Mouse (Mus musculus): ENCODE measurements around the gene Timp3. TPM values are rescaled to one million over a fixed set of nuclear protein-coding genes. Genes with fewer than 3 reads are reported as not detected.

Timp3 gene
- polyA plus RNA-seq, 1 experiment from 2014 or later = 32.3 TPM

DNA sequence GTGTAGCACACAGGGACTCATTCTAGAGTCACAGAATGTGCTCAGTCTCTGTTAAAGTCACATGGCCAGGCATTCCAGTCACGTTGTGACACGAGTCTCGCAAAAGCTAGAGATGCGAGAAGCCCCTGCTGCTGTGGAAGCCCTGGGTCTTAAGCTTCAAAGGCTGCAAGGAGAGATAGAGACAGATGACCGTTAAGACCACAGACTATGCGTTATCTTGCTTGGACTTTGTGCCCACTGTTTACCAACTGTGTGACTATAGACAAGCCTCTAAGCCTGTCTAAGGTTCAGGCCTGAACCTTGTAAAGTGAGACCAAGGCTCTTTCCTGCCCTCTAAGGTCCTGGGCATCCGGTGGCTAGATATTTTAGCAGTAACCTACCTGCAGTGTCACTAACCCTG is 42.5 kb downstream of the Timp3 start:
- ATAC-seq (ENCODE audit: low FRiP score) = no peak
- Histone ChIP-seq H3K4me1 (replicated peaks) (peaks cover 49% of the 10 kb centered on the region), H3K4me3 (no peak overlapping the region), H3K36me3 (peaks cover 7% of the 10 kb centered on the region; the same call in 1 of the 2 replicates), H3K9me3 (no peaks in the 10 kb centered on the region), H3K9ac (no peak overlapping the region), H3K27ac (no peak overlapping the region), H3K27me3 (no peaks in the 10 kb centered on the region), H3K4me2 (no peak overlapping the region)
- WGBS = 67% methylated on average over 7 of the region's 7 CpGs

DNA sequence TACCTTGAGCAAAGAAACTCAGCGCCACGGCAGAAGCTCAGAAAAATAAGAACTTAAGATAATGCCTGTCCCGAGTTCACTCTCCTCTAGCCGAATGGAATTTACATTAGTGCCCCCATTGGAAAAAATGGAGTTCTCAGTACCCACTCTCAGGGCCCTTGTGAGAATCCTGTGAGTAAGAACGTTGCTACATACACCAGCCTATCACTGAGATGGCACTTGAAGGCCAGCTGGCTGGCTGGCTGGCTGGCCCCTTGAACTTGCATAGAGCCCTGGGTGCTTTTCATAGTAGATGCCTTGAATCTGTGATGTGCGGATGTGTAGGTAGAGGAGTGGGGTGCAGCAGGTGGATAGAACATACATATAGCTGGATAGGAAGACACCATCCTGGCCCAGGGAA is 43.2 kb downstream of the Timp3 start:
- 91% methylated on average over 6 of the region's 6 CpGs for WGBS
- no peak for ATAC-seq (ENCODE audit: low FRiP score)
- no peak overlapping the region for H3K4me2 ChIP-seq
- no peak overlapping the region for H3K27ac ChIP-seq
- H3K9me3 ChIP-seq = no peaks in the 10 kb centered on the region
- H3K36me3 ChIP-seq = peaks cover 7% of the 10 kb centered on the region; the same call in 1 of the 2 replicates
- H3K27me3 ChIP-seq = no peaks in the 10 kb centered on the region
- H3K4me1 ChIP-seq (replicated peaks) = peaks cover 44% of the 10 kb centered on the region
- H3K9ac ChIP-seq = no peak overlapping the region
- no peak overlapping the region for H3K4me3 ChIP-seq

DNA sequence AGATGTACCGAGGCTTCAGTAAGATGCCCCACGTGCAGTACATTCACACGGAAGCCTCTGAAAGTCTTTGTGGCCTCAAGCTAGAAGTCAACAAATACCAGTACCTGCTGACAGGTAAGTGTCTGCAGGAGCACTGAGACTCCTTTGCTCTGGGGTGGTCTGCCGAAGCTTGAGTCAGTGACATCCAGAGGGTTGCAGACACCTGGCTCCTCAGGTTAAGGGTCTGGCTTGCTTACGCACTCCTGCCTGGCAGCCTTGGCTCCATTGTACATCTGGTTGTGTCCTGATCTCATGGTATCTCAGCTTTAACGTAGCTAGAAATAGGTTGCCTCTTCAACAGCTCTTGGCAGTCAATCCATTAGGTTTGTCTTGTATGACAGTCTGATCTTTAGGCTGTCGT is 43.8 kb downstream of the Timp3 start:
- Histone ChIP-seq H3K27ac (no peak overlapping the region), H3K9ac (no peak overlapping the region), H3K4me3 (no peak overlapping the region), H3K4me1 (replicated peaks) (peaks cover 38% of the 10 kb centered on the region), H3K27me3 (no peaks in the 10 kb centered on the region), H3K4me2 (no peak overlapping the region), H3K9me3 (no peaks in the 10 kb centered on the region), H3K36me3 (peaks cover 7% of the 10 kb centered on the region; the same call in 1 of the 2 replicates)
- 92% methylated on average over 7 of the region's 7 CpGs for WGBS
- no peak for ATAC-seq (ENCODE audit: low FRiP score)

DNA sequence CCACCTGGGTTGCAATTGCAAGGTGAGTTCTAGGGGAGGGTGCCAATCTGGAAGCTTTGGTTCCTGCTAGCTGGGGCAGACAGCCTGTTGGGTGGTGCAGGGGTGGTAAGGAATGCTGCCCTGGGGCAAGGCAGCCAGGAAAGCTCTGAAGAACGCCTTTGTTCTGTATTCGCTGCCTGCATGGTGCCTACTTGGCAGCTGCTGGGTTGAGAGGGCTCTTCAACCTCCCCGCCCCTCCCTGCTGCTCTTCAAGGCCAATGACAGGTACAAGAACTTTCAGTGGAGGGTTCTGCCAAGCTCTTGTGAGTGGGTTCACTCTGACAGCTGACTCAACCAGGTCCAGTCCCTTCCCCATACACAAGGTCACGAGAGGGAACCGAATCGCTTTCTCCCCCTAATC is 44.5 kb downstream of the Timp3 start:
- Histone ChIP-seq H3K27ac (no peak overlapping the region), H3K27me3 (no peaks in the 10 kb centered on the region), H3K4me1 (replicated peaks) (peaks cover 34% of the 10 kb centered on the region), H3K9me3 (no peaks in the 10 kb centered on the region), H3K36me3 (peaks cover 9% of the 10 kb centered on the region; the same call in 1 of the 2 replicates), H3K9ac (no peak overlapping the region), H3K4me3 (no peak overlapping the region), H3K4me2 (no peak overlapping the region)
- WGBS = 89% methylated on average over 6 of the region's 6 CpGs
- ATAC-seq (ENCODE audit: low FRiP score) = no peak

DNA sequence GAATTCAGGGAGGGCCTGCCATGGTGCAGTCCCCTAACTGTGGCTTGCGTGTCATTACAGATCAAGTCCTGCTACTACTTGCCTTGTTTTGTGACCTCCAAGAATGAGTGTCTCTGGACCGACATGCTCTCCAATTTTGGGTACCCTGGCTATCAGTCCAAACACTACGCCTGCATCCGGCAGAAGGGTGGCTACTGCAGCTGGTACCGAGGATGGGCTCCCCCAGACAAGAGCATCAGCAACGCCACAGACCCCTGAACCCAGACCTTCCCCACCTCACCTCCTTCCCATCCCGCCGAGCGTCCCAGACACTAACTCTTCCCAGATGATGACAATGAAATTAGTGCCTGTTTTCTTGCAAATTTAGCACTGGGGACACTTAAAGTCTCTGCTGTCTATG is 45.5 kb downstream of the Timp3 start:
- no peak overlapping the region for H3K4me2 ChIP-seq
- H3K27ac ChIP-seq = no peak overlapping the region
- H3K9ac ChIP-seq = no peak overlapping the region
- H3K4me1 ChIP-seq (replicated peaks) = peaks cover 26% of the 10 kb centered on the region
- peaks cover 14% of the 10 kb centered on the region; the same call in 1 of the 2 replicates for H3K36me3 ChIP-seq
- no peak overlapping the region for H3K4me3 ChIP-seq
- no peaks in the 10 kb centered on the region for H3K9me3 ChIP-seq
- no peaks in the 10 kb centered on the region for H3K27me3 ChIP-seq
- no peak for ATAC-seq (ENCODE audit: low FRiP score)
- WGBS = 97% methylated on average over 9 of the region's 9 CpGs

DNA sequence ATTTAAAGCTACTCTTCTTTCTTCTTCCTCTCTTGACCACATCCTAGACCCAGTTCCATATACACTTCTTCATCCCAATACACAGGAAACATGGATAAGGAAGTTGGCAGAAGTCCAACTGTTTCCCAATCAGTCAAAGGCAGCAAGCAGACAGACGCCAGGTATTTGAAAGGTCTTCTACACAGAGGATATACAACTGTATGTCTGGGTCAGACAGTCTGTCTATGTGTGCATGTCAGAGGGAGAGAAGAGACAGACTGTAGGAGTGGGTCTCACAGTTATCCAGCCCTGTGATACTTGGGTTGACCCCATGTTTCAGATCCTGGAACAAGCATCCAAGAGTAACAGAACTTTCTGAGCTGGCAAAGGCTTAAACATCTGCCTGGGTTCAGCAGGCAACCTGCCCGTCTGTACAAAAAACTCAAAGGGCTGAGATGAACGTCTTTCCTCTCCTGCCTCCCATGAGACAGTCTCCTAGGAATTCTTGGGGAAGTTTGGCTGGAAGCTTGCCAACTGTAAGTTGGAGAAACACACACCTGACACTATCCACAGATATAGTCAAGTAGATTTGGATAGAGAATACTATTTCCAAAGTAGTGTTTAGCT is 46.2 kb downstream of the Timp3 start:
- H3K9ac ChIP-seq = no peak overlapping the region
- no peak for ATAC-seq (ENCODE audit: low FRiP score)

DNA sequence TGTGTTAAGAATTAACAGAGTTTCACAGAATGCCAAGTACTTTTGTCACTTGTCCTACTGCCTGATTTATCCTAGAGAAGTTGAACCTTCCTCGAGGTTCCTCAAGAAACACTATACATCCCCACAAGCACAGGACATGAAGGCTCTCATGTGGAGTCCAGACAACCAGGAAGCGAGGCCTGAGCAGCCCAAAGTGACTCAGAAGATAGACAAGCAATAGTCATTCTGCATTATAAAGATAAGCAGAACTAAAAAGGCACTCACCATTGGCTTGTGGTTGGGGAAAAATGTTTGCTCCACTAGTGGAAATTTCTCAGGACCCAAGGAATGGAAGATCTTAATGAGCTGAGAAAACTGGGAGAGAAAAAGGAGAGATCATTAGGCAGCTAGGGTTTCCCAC is 51.1 kb downstream of the Timp3 start:
- H3K9ac ChIP-seq = no peak overlapping the region
- no peak for ATAC-seq (ENCODE audit: low FRiP score)
- no peaks in the 10 kb centered on the region for H3K4me1 ChIP-seq (replicated peaks)
- H3K4me2 ChIP-seq = no peak overlapping the region
- H3K27ac ChIP-seq = no peak overlapping the region
- no peaks in the 10 kb centered on the region for H3K27me3 ChIP-seq
- 83% methylated on average over 2 of the region's 2 CpGs for WGBS
- H3K36me3 ChIP-seq = peaks cover 24% of the 10 kb centered on the region; the same call in 1 of the 2 replicates
- no peaks in the 10 kb centered on the region for H3K9me3 ChIP-seq
- no peak overlapping the region for H3K4me3 ChIP-seq

More for the DNA sequence above, 46.2 kb downstream of the Timp3 start:
- Histone ChIP-seq H3K4me2 (no peak overlapping the region), H3K9me3 (no peaks in the 10 kb centered on the region), H3K36me3 (peaks cover 21% of the 10 kb centered on the region; the same call in 1 of the 2 replicates), H3K4me1 (replicated peaks) (peaks cover 21% of the 10 kb centered on the region), H3K27ac (no peak overlapping the region), H3K4me3 (no peak overlapping the region), H3K27me3 (no peaks in the 10 kb centered on the region)
- WGBS = 61% methylated on average over 3 of the region's 3 CpGs

DNA sequence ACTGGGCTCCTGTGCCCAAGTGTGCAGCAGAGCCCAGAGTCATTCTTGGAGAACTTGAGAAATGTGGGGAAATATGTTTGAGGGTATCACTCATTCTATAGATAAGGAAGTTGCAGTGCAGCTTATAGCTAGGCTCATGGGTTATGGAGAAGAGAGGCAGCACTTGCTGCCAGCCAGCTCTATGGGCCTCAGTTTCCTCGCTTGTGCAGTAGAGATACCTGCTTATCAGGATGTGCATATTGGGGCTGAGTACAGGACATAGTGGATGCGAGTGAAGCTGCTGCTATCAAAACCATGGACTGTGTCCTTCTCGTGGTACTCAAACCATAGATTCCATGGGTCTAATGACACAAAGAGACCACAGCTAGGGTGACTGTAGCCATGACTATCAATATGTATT is 52.3 kb downstream of the Timp3 start:
- no peaks in the 10 kb centered on the region for H3K4me1 ChIP-seq (replicated peaks)
- no peak overlapping the region for H3K27ac ChIP-seq
- no peak overlapping the region for H3K9ac ChIP-seq
- no peaks in the 10 kb centered on the region for H3K27me3 ChIP-seq
- no peak overlapping the region for H3K4me3 ChIP-seq
- 98% methylated on average over 3 of the region's 3 CpGs for WGBS
- H3K4me2 ChIP-seq = no peak overlapping the region
- H3K9me3 ChIP-seq = no peaks in the 10 kb centered on the region
- no peak for ATAC-seq (ENCODE audit: low FRiP score)
- H3K36me3 ChIP-seq = peaks cover 24% of the 10 kb centered on the region; the same call in 1 of the 2 replicates

DNA sequence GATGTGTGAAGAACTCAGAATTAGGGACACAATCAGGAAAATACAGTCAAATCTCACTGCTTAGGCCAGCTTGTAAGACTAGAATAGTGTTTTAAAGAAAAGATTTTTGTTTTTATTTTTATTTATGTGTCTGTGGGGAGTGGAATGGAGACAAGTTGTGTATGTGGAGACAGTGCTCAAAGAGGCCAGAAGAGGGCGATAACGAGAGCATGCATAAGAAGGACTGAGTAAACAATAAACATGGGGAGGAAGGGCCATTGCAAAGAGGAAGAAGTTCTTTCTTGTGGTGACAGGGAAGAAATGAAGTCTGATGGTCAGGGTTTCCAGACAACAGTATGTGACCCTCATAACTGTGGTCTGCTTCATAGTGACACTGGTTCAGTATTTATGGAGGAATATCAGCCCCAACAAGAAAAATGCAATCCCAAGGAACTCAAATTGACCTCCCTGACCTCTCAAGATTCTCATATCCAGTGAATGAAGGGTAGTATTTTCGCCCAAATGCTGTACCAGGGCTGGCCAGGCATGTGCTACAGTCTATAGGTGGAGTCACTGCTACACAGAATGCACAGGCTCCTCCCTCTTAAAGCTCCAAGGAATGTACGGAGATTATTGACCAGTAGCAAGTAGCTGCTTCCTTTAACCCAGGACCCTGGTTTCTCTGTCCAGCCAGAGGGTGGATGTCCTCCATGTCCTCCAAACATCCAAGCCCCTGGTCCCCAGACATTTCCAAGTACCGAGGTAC is 56.8 kb downstream of the Timp3 start:
- 58% methylated on average over 5 of the region's 5 CpGs for WGBS

DNA sequence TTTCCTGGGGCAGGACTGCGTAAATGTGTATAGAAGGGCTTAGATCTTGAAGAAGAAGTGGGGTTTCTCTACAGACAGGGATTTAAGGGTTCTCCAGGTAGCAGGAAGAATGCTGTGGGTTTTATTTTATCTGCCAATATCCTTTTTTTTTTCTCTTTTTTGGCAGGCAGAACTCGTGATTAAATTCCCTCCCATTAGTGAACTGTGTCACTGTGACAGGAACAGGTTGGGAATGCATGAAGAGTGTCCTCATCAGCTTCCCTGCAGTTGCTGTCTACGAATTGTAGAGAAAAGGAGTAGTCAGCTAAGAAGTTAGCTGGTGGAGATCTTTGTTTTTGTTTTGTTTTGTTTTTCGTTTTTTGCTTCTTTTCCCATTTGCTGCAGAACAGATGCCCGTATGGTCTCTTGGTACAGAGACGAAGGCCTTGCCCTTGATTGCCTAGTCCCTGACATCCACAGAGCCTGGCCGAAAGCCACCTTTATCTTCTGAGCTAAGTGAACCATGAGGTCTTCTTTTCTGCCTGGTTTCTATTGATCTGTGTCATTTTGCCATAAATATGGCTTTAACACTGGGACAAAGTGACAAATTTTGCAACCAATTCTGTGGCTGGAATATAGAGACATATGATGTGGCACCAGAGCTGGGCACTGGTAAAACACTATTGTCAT is 58.3 kb downstream of the Timp3 start:
- Histone ChIP-seq H3K9me3 (no peaks in the 10 kb centered on the region), H3K4me3 (no peak overlapping the region), H3K27ac (no peak overlapping the region), H3K4me2 (no peak overlapping the region), H3K27me3 (no peaks in the 10 kb centered on the region), H3K36me3 (peaks cover 9% of the 10 kb centered on the region; the same call in 1 of the 2 replicates), H3K4me1 (replicated peaks) (no peaks in the 10 kb centered on the region), H3K9ac (no peak overlapping the region)
- ATAC-seq (ENCODE audit: low FRiP score) = no peak
- 87% methylated on average over 7 of the region's 7 CpGs for WGBS

More for the DNA sequence above, 56.8 kb downstream of the Timp3 start:
- no peak for ATAC-seq (ENCODE audit: low FRiP score)
- Histone ChIP-seq H3K9ac (no peak overlapping the region), H3K27ac (no peak overlapping the region), H3K4me3 (no peak overlapping the region), H3K4me1 (replicated peaks) (no peaks in the 10 kb centered on the region), H3K36me3 (peaks cover 10% of the 10 kb centered on the region; the same call in 1 of the 2 replicates), H3K9me3 (no peaks in the 10 kb centered on the region), H3K27me3 (no peaks in the 10 kb centered on the region), H3K4me2 (no peak overlapping the region)

DNA sequence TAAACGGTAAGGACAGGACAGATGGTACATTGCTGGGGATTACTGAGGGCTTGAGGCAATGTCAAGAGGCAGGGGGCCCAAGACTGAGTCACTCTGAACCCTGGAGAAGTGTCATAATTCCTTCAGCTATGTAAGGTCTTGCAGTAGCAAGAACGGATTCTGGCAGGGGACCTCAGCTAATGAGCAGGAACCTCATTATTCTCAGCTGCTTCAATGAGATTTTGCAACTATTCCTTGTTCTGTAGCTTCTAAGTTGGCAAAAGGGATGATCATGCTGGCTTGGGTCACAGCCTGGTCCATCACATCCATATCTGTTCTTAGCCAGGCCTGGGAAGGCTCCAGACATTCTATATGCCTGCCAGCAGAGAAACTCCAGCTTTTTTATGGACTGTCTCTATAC is 59.0 kb downstream of the Timp3 start:
- 71% methylated on average over 2 of the region's 2 CpGs for WGBS
- no peak overlapping the region for H3K4me2 ChIP-seq
- no peak overlapping the region for H3K4me3 ChIP-seq
- no peak for ATAC-seq (ENCODE audit: low FRiP score)
- no peaks in the 10 kb centered on the region for H3K27me3 ChIP-seq
- no peaks in the 10 kb centered on the region for H3K9me3 ChIP-seq
- H3K36me3 ChIP-seq = peaks cover 1% of the 10 kb centered on the region; the same call in 1 of the 2 replicates
- H3K4me1 ChIP-seq (replicated peaks) = no peaks in the 10 kb centered on the region
- H3K27ac ChIP-seq = no peak overlapping the region
- H3K9ac ChIP-seq = no peak overlapping the region

DNA sequence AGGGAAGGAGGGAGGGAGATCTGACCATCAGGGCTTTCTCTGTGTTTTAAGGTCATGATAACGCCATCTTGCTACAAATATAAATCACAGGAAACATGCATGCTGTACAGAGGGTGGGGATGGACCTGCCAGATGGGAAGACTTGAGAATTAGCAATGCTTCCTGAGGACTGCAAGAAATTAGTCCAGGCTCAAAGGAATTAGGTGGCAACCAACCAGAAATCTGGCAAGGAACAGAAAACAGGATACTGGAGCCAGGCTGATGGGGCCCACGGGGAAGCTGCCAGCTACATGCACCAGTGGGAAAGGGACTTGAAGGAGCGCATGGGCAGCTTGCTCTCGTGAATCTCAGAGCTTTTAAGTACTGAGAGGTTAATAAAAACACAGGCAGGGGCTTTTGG is 59.5 kb downstream of the Timp3 start:
- H3K9me3 ChIP-seq = no peaks in the 10 kb centered on the region
- H3K9ac ChIP-seq = no peak overlapping the region
- 64% methylated on average over 4 of the region's 4 CpGs for WGBS
- no peak for ATAC-seq (ENCODE audit: low FRiP score)
- H3K4me3 ChIP-seq = no peak overlapping the region
- no peaks in the 10 kb centered on the region for H3K27me3 ChIP-seq
- no peaks in the 10 kb centered on the region for H3K4me1 ChIP-seq (replicated peaks)
- no peak overlapping the region for H3K27ac ChIP-seq
- H3K4me2 ChIP-seq = no peak overlapping the region
- no peaks in the 10 kb centered on the region for H3K36me3 ChIP-seq

Measured in hindbrain, embryonic 13.5 days (tissue).